Mouse (Mus musculus): ENCODE results near the gene Olfr1410.

- TF ChIP-seq POLR2A (IDR thresholded peaks at IDR 0.05; ENCODE audit: borderline replicate concordance, extremely low read depth, insufficient read depth, insufficient read length, poor library complexity, severe bottlenecking), result no peak
- TF ChIP-seq CTCF (IDR thresholded peaks at IDR 0.05; ENCODE audit: borderline replicate concordance, extremely low read depth, insufficient read depth, insufficient read length), result peak; percentile 49; the same call in 1 of the 2 replicates
These were observed 8.9 kb downstream of the Olfr1410 start for GRCm38 (mm10) chr1:92614516-92614915.

Measured in brain, embryonic 14.5 days (tissue).